Mouse (Mus musculus) heart, adult 18-20 months (tissue): Measurements from ENCODE around the gene Bcl7c. TPM values are rescaled to one million over a fixed set of nuclear protein-coding genes. Genes with fewer than 3 reads are reported as not detected.
"Not testable (repeated sequence)": the region's sequence is repeated elsewhere in the genome, so short reads cannot be mapped to it uniquely, and the experiment has no call there.

Experiments used
- DNase-seq, 2 experiments: peaks; one replicate each; pipeline ENCODE4 v3.0.0; 2021 to 2022; ENCODE audit warnings: mixed read lengths in 1 of 2
- microRNA-seq, 2 experiments: library from miRNA; unstranded; fragments of <30 nt; microRNA quantifications; one replicate each; pipeline ENCODE4 v1.2.0; 2022
- total RNA-seq, 2 experiments: library from RNA; stranded (reverse); gene quantifications; 2 replicates each; pipeline ENCODE4 v1.2.3; 2021

Gene Bcl7c
- total RNA-seq, 2 experiments from 2014 or later: 34.1 to 35.4 TPM

DNA sequence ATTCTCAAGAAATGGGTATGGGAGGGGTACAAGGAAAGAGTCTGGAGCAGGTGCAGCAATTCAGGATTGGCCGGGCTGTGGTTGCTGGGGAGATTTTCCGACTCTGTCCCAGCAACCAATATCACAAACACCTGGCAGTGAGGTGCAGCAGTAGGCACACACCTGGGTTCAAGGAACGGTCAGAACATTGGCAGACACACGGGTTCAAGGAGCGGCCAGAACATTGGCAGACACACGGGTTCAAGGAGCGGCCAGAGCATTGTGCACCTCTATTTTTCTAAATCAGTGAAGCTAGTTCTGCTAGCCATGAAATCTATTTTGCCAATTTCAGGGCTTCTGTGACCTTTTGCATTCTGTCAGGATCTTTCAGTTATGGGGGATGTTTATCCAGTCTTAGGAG lies 61.2 kb downstream of the Bcl7c start:
- not testable (repeated sequence) for DNase-seq

DNA sequence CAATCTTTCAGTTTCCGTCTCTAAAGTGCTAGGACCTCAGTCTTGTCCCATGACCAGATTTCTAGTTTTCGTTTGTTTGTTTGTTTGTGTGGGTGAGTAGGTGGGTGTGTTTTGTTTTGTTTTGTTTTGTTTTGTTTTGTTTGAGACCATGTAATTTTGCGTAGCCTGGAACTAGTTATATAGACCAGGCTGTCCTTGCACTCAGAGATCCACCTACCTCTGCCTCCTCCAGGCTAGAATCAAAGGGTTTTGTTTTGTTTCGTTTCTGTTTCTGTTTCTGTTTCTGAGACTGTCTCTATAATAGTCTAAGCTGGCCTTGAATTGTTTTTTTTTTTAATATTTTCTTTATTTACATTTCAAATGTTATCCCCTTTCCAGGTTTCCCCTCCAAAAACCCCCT lies 62.4 kb downstream of the Bcl7c start:
- DNase-seq: no peak

DNA sequence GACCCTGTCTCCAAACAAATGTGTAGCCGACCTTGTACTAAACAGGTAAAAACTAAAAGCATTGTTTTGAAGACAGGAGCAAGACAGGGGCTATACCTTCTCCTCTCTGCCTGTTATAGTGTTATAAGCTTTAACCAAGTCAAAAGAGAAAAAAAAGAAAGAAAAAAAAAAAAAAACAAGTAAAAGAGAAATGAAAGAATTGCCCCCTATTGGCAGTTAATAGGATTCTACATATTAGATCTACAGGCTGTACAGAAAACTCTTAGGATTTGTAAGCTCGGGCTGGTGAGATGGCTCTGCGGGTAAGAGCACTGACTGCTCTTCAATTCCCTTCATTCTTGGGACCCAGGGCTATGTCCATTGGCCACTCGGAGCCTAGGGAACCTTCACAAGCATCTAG lies 66.5 kb downstream of the Bcl7c start:
- DNase-seq: no peak

DNA sequence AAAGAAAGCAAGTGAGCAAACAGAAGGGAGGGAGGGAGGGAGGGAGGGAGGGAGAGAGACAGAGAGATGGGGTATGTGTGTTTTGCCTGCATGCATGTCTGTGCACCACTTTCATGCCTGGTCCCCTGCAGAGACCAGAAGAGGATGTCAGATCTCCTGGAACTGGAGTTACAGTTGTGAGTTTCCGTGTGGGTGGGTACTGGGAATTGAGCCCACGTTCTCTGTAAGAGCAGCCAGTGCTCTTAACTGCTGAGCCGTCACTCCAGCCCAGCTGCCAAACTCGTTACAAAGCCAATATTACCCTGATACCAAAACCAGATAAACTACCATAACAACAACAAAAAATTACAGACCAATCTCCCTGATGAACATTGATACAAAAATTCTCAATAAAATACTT lies 67.5 kb downstream of the Bcl7c start:
- DNase-seq: peak in 1 of 2 experiments; percentile 26

DNA sequence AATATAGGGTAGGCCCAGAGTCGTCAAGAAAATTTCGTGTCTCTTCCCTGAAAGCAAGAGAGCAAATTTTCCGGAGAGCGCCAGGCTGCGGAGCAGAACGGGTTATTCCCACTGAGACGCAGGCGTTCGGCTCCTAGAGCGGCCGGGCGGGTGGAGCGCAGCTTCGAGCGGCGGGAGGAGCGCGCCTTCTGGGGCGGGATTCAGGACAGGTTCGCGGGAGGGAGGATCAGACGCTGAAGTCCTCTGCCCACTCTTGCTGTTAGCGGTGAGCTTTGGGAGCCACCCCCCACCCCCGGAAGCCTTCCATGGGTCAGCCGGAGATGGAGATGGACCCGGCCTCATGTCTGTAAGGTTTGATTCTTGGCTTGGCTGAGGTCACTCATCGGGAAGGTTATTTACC lies 71.8 kb downstream of the Bcl7c start:
- DNase-seq: peak; percentile 82 to 83

DNA sequence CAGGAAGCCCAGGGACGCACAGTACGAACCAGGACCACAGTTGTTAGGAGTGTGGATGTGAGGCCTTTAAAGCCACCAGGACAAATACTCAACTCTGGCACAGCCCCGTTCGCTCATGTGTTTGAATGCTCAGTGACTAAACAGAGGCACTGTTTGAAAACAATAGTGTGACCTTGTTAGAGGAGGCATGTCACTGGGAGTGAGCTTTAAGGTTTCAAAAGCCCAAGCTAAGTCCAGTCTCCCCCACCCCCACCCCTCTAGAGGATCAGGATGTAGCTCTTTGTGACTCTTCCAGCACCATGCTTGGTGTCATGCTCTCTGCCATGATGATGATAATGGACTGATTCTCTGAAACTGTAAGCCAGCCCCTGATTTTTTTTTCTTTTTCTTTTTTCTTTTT lies 77.3 kb downstream of the Bcl7c start:
- no peak for DNase-seq

DNA sequence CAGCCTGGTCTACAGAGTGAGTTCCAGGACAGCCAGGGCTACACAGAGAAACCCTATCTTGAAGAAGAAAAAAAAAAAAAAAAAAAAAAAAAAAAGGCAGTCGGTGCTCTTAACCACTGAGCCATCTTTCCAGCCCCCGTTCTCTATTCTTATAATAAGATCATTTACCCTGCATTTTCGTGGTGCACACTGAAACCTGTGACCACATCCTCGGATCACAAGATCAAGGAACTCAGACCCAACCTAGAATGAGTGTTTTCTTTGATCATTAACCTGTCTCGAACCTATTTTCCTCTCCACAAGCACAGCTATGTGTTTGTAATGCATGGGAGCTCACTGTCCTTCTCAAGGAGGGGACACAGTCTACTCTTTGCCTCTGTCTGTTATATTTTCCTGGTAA lies 80.1 kb downstream of the Bcl7c start:
- DNase-seq: no peak

DNA sequence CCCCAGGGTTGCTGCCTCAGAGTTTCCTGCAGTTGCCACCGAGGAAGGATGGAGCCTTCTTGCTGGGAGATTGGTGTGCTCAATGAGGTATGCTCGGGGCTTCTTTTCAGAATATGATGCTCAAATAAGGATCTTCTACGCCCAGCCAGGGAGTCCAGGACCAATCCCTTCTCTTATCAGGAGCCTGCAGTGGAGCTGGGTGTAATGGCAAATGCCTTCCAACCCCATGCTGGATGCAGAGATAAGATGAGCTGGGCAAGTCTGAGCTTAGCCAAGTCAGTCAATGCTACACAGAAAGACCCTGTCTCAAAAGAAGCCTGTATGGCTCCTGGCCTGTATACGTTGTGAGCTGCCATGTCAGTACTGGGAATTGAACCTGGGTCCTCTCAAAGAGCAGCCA lies 82.3 kb downstream of the Bcl7c start:
- no peak for DNase-seq

DNA sequence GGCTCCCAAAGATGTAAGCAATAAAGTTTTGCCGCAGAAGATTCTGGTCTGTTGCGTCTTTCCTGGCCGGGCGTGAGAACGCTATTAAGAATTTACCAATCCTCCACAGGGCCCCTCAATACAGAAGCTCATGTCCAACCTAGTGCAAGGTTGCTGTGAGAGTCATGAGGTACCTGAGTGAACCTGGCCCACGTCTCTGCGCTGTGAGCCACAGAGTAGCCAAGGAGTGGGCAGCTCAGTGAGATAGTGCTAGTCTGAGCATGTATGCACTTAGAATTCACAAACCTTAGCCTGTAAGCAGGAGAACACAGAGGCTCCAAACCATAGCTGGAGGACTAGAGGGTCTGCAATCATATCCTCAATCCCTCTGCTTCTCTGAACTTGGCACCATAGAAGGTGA lies 82.7 kb downstream of the Bcl7c start:
- no peak for DNase-seq

DNA sequence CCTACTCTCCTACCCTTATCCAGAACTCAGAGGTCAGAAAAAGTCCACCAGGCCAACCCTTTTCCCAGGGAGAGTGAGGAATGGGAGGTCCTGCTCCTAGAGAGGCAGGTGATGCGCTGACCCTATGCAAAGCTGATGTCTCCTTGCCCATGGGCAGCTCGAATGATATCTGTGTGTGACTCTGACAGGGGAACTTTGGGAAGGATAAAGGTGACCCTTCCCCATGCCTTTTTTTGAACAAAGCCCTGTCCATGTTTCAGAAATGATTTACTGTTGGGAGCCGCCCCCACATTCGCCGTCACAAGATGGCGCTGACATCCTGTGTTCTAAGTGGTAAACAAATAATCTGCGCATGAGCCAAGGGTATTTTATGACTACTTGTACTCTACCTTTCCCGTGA lies 90.3 kb downstream of the Bcl7c start:
- not testable (repeated sequence) for DNase-seq

DNA sequence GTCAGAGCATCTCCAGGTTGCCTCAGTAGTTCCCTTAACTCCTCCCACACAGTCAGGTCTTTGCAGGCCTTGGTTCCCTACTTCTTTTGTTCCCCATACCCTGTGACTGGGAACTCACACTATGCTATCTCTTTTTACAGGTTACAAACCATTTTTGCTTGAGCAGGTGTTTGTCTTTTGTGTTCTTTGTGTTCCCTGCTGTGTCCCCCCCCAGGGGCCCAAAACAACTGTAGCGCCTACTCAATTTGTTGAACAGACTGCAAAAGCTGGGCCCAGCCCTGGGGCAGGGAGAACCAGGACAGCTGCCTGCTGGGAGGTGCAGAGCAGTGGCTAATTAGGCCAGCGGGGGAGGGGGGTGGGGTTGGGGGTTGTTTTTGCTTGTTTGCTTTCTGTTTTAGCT lies 90.8 kb downstream of the Bcl7c start:
- no peak for DNase-seq

DNA sequence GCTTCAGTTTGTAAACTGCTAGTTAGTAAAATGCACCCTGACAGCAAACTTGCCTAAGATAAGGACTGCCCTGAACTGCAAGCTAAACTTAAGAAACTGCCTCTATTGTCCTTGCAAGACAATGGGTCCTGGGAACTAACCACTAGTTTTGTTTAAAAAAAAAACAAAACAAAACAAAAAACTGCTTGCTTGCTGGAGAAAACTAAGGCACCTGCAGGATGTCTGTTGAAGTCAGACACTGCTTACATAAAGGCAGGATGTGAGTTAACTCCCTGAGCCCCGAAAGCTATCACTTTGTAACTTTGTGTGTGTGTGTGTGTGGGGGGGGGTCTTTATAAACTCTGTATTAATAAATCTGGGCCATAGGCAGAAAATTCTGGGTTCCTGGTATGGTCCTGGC lies 91.9 kb downstream of the Bcl7c start:
- DNase-seq: no peak

DNA sequence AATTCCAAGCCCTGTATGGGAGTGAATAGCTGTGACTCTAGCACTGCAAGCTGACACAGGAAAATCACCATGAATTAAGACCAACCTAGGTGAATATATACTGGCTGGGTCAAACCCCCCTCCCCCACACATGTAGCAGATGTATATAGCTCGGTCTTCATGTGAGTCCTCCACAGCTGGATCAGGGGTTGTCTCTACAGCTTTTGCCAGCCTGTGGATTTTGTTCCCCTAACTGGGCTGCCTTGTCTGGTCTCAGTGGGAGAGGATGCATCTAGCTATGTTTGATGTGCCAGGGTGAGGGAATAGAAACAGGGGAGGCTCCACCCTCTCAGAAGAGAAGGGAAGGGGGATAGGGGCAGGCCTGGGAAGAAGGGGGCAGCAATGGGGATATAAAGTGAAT lies 92.4 kb downstream of the Bcl7c start:
- no peak for DNase-seq

DNA sequence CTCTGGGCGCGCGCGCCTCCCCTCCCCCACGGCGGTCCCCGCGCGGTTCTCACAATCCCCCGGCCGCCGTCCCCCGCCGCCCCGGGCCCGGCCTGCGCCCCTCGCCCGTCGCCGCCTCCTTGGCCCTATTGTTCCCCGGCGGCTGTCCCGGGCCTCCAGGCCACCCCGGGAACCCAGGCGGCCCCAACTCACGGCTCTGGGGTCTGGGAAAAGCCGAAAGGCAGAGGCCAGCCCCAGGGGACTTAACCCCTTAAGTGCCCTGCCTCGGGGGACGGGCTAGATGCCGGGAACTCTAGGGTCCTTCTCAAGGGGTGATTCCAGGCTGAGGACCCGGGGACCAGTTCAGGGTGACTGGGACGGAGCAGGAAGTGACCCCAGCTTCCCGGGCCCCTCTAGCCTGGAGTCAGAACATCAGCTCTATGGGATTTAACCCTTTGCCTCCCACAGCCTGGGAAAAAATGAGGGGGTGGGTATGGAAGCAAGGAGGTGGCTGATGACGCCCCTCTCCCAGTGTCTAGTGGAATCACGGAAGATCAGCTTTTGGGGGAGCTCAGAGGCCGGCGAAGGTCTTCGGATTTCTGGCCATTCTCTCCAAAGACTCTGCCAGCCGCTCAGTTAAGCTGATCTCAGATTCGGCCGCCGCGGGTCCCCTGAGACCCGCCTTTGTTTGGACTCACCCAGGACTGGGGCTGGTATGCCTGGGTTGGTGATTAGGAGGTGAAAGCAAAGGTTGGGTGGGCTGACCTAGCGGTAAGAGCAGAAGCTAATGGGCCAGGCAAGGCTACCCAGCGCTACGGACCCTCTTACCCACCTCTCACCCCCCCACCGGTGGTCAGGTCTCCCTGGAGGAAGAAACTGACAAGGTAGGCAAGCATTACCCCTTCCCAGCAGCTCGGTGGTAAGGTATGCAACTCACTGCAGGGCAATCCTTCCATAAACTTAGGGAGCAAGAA lies 93.6 kb downstream of the Bcl7c start, which contains the start of gene Zfp629:
Gene Zfp629, minus strand, starts transcription at position 907 of the 953 bp plus-strand sequence.
- peak; percentile 79 to 87 for DNase-seq

DNA sequence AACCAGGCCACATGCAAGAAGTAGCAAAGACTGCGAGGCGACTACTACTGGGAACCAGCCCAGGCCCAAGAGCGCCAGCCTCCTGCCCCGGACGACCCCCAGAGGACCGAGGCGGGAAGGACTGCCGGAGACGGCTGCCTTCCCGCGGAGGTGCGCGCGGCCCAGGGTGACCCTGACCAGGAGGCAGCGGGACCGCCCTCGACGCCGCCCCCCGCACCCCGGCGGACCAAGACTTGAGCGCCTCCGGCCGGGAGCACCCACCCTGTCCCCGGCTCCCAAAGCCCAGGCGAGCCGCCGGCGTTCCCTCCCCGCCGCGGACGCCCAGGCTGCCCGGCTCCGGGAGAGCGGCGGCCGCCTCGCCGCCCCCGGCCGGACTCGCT lies 94.2 kb downstream of the Bcl7c start:
- DNase-seq: peak; percentile 63 to 65

DNA sequence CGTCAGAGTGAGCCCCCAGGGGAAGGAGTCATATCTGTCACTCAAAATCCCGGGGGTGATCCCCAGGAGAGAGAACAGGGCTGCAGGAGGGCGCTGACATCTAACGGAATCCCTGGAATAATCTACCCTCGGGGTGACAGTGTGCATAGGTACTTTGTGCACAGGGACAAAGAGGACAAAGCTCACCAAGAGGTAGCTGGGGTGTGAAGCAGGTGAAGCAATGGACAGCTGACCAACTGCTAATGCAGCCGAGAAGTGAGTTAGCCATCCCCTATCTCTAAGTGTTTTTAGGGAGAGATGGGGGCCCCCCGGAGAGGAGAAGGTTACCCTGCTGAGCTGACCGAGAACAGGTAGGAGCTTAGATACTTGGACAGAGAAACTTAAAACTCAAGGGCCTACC lies 94.6 kb downstream of the Bcl7c start:
- peak in 1 of 2 experiments; percentile 30 for DNase-seq

DNA sequence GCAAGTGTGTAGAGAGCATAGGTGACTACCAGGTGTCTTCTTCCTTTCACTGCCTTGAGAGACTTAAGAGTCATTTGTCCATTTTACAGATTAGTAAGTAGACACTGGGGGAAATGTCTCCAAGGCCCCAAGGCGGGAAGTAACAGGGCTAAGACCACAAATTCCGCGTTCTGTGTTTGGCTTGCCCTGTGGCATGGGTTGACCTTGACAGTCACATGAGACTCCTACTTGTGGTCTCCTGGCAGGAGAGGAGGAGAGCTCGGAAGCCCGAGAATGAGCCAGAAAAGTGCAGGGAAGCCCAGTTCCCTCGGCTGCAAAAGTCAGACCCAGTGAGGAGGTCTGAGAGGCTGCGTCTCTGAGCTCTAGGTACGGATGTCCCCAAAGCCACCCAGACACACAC lies 95.2 kb downstream of the Bcl7c start:
- no peak for DNase-seq

DNA sequence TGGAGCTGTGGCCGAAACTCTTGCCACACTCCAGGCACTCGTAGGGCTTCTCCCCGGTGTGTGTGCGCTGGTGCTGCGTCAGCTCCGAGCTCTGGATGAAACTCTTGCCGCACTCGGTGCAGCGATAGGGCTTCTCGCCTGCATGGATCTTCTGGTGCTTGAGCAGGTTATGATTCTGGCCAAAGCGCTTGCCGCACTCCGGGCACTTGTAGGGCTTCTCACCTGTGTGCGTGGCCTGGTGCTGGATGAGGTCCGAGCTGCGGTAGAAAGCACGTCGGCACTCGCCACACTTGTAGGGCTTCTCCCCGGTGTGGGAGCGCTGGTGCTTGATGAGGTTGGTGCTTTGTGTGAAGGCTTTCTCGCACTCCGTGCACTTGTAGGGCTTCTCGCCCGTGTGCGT lies 97.2 kb downstream of the Bcl7c start:
- DNase-seq: no peak

Small RNA genes lying within 50 kb of the gene (microRNA-seq; reads per million reads assigned to microRNA genes)
- 0 to 0.38 reads per million in 2 experiments for gene Mir762

Other genes with a start within 250 kb of the Bcl7c start
- gene Prr14, start 249.3 kb downstream of the Bcl7c start, total RNA-seq: 10 to 100 TPM; 21.1 to 22.2 TPM
- gene Fbrs, start 229.7 kb downstream of the Bcl7c start, total RNA-seq: 10 to 100 TPM; 24.2 to 31.1 TPM
- 10 to 100 TPM; 47.1 to 56.4 TPM for gene Srcap, start 196.9 kb downstream of the Bcl7c start, total RNA-seq
- gene Gm42715, start 189.3 kb downstream of the Bcl7c start, total RNA-seq: 10 to 100 TPM in 1 of 2 experiments, 1 to 10 TPM in 1; 9.7 to 11.4 TPM
- gene Tmem265, start 147.5 kb downstream of the Bcl7c start, total RNA-seq: not detected
- 10 to 100 TPM; 14.9 to 16.4 TPM for gene Phkg2, start 135.6 kb downstream of the Bcl7c start, total RNA-seq
- 10 to 100 TPM; 12.6 to 15.4 TPM for gene Ccdc189, start 120.3 kb downstream of the Bcl7c start, total RNA-seq
- gene Rnf40, start 120.2 kb downstream of the Bcl7c start, total RNA-seq: 10 to 100 TPM; 41.0 to 42.8 TPM
- 10 to 100 TPM; 16.5 TPM for gene Zfp629, start 93.1 kb downstream of the Bcl7c start, total RNA-seq
- gene Ctf1, start 3.8 kb upstream of the Bcl7c start, total RNA-seq: 1 to 10 TPM; 8.8 to 9.7 TPM
- not detected for gene Ctf2, start 23.2 kb upstream of the Bcl7c start, total RNA-seq
- gene Fbxl19, start 35.6 kb upstream of the Bcl7c start, total RNA-seq: 1 to 10 TPM; 3.3 to 4.0 TPM
- gene Orai3, start 60.9 kb upstream of the Bcl7c start, total RNA-seq: 10 to 100 TPM; 20.5 to 26.4 TPM
- gene Setd1a, start 67.7 kb upstream of the Bcl7c start, total RNA-seq: 10 to 100 TPM; 15.8 to 19.5 TPM
- 1 to 10 TPM; 2.5 to 2.6 TPM for gene Gm49388, start 76.7 kb upstream of the Bcl7c start, total RNA-seq
- 10 to 100 TPM; 10.8 to 13.9 TPM for gene Hsd3b7, start 91.7 kb upstream of the Bcl7c start, total RNA-seq
- gene Stx4a, start 115.4 kb upstream of the Bcl7c start, total RNA-seq: 10 to 100 TPM; 66.5 to 67.0 TPM
- under 1 TPM; 0.30 to 0.72 TPM for gene Stx1b, start 115.6 kb upstream of the Bcl7c start, total RNA-seq
- 10 to 100 TPM; 16.7 to 17.9 TPM for gene Zfp646, start 167.3 kb upstream of the Bcl7c start, total RNA-seq
- gene Zfp668, start 167.9 kb upstream of the Bcl7c start, total RNA-seq: 1 to 10 TPM; 3.4 to 4.1 TPM
- 1 to 10 TPM in 1 of 2 experiments, under 1 TPM in 1; 0.52 to 1.3 TPM for gene Prss53, start 182.0 kb upstream of the Bcl7c start, total RNA-seq
- under 1 TPM in 1 of 2 experiments, not detected in 1; 0.27 TPM for gene Gm21974, start 186.5 kb upstream of the Bcl7c start, total RNA-seq
- 10 to 100 TPM; 19.3 to 20.8 TPM for gene Vkorc1, start 186.7 kb upstream of the Bcl7c start, total RNA-seq
- 100 to 1,000 TPM; 119 to 128 TPM for gene Bckdk, start 195.1 kb upstream of the Bcl7c start, total RNA-seq
- 10 to 100 TPM; 14.1 to 14.6 TPM for gene Kat8, start 203.6 kb upstream of the Bcl7c start, total RNA-seq
- under 1 TPM in 1 of 2 experiments, not detected in 1; 0.26 TPM for gene Prss8, start 221.2 kb upstream of the Bcl7c start, total RNA-seq
- gene Prss36, start 237.8 kb upstream of the Bcl7c start, total RNA-seq: 1 to 10 TPM; 8.5 to 9.3 TPM